Mouse (Mus musculus) hindbrain, postnatal 0 days (tissue): Measurements from ENCODE around the gene A830031A19Rik. TPM values are rescaled to one million over a fixed set of nuclear protein-coding genes. Genes with fewer than 3 reads are reported as not detected.

Experiments used
- ATAC-seq: fragments of 200-750 bp; cut with Nextera tagmentation; 2 replicates; pipeline ENCODE4 v1.8.0; 2017; ENCODE audit warnings: mild to moderate bottlenecking, moderate TSS enrichment, moderate library complexity
- DNase-seq: peaks from one replicate; pipeline ENCODE4 v3.0.0-alpha.2; 2015; ENCODE audit warnings: low spot score
- H3K27ac ChIP-seq: fragments of 300-500 bp; sonication (generic); 2 replicates; pipeline ENCODE4 v1.5.1; 2014; ENCODE audit warnings: mild to moderate bottlenecking
- H3K27me3 ChIP-seq: fragments of 300-500 bp; sonication (generic); 2 replicates; pipeline ENCODE4 v1.6.1; 2014; ENCODE audit warnings: low read length, mixed read lengths; ENCODE audit not compliant: insufficient read depth
- H3K36me3 ChIP-seq: fragments of 300-500 bp; sonication (generic); 2 replicates; pipeline ENCODE4 v1.6.1; 2014; ENCODE audit warnings: low read length, mixed read lengths; ENCODE audit not compliant: insufficient read depth
- H3K4me1 ChIP-seq: fragments of 300-500 bp; sonication (generic); 2 replicates; pipeline ENCODE4 v1.6.1; 2014; ENCODE audit warnings: antibody characterized with exemption, low read length, mixed read lengths; ENCODE audit not compliant: insufficient read depth
- H3K4me2 ChIP-seq: fragments of 300-500 bp; sonication (generic); 2 replicates; pipeline ENCODE4 v1.6.1; 2014; ENCODE audit warnings: low read depth, mild to moderate bottlenecking, low read length, moderate library complexity, mixed read lengths
- H3K4me3 ChIP-seq: fragments of 300-500 bp; sonication (generic); 2 replicates; pipeline ENCODE4 v1.5.1; 2014; ENCODE audit warnings: low read length
- H3K9ac ChIP-seq: fragments of 300-500 bp; sonication (generic); replicated peaks from 2 replicates; pipeline ENCODE4 v1.6.1; 2014; ENCODE audit warnings: mild to moderate bottlenecking, low read length, moderate library complexity, mixed read lengths
- H3K9me3 ChIP-seq: fragments of 300-500 bp; sonication (generic); 2 replicates; pipeline ENCODE4 v1.6.1; 2016; ENCODE audit warnings: low read length, mixed read lengths
- CTCF ChIP-seq: IDR thresholded peaks from 2 replicates; pipeline ENCODE4 v1.5.1; 2016; ENCODE audit warnings: antibody characterized with exemption, control low read depth, low read depth
- WGBS: fragments of 180-500 bp; shearing (Covaris S2); extraction: QIAGEN DNeasy Blood & Tissue Kit; methylation state at CpG from one replicate; pipeline ENCODE4 v1.1.7; 2014; 5-methylcytosine and 5-hydroxymethylcytosine counted together
- polyA plus RNA-seq: library from polyadenylated mRNA; unstranded; fragments of >200 nt; fragmentation: Nextera tagmentation; extraction: Ambion mirVana; gene quantifications from 2 replicates; pipeline ENCODE4 v1.2.1, GENCODE M21; 2015
- total RNA-seq: library from RNA; depleted of rRNA; stranded (reverse); fragments of >200 nt; gene quantifications from 2 replicates; pipeline ENCODE4 v1.2.3, GENCODE M21; 2014; rRNA removed

A830031A19Rik gene
- total RNA-seq (not detected in 2 replicates), polyA plus RNA-seq (not detected in 2 replicates)

- Histone ChIP-seq H3K4me2 (peak within 1 kb of the TSS; percentile 100), H3K27me3 (0 out of 2 replicates have a peak, but pooled peaks cover 5% of the 10 kb centered on the region), H3K4me3 (peak within 1 kb of the TSS; percentile 69), H3K9me3 (no peaks in the 10 kb centered on the region), H3K9ac (peak within 1 kb of the TSS; percentile 74), H3K4me1 (no peaks in the 10 kb centered on the region), H3K27ac (peak within 1 kb of the TSS; percentile 93), H3K36me3 (no peaks in the 10 kb centered on the region)
- no peak for DNase-seq
- 2% methylated on average over 11 of the region's 11 CpGs for WGBS
- no peak for ATAC-seq
- no peak for TF ChIP-seq CTCF
Measured at GRCm38 (mm10) chr11:24074634-24075104, at the start of gene A830031A19Rik. TSS of gene A830031A19Rik (minus strand) at chr11:24075054.

GRCm38 (mm10) chr11:24123991-24124390 lies 49.1 kb upstream of the A830031A19Rik start:
- H3K4me2 ChIP-seq: no peak overlapping the region
- H3K4me3 ChIP-seq: no peak overlapping the region
- TF ChIP-seq CTCF: no peak
- H3K9ac ChIP-seq: no peak overlapping the region
- ATAC-seq (no peak), DNase-seq (no peak)
- H3K36me3 ChIP-seq: no peaks in the 10 kb centered on the region
- no peaks in the 10 kb centered on the region for H3K9me3 ChIP-seq
- no peaks in the 10 kb centered on the region for H3K4me1 ChIP-seq
- WGBS: 90% methylated on average over 2 of the region's 2 CpGs
- H3K27me3 ChIP-seq: no peaks in the 10 kb centered on the region
- no peak overlapping the region for H3K27ac ChIP-seq

GRCm38 (mm10) chr11:24122899-24123298 lies 48.0 kb upstream of the A830031A19Rik start:
- 68% methylated on average over 7 of the region's 7 CpGs for WGBS
- Histone ChIP-seq H3K4me2 (no peak overlapping the region), H3K27me3 (no peaks in the 10 kb centered on the region), H3K9me3 (no peaks in the 10 kb centered on the region), H3K36me3 (no peaks in the 10 kb centered on the region), H3K9ac (no peak overlapping the region), H3K27ac (no peak overlapping the region), H3K4me1 (no peaks in the 10 kb centered on the region), H3K4me3 (no peak overlapping the region)
- no peak for DNase-seq
- TF ChIP-seq CTCF: no peak
- no peak for ATAC-seq

GRCm38 (mm10) chr11:24121136-24121535 lies 46.3 kb upstream of the A830031A19Rik start:
- 69% methylated on average over 9 of the region's 9 CpGs for WGBS
- Histone ChIP-seq H3K9me3 (no peaks in the 10 kb centered on the region), H3K9ac (no peak overlapping the region), H3K4me3 (no peak overlapping the region), H3K36me3 (no peaks in the 10 kb centered on the region), H3K27me3 (no peaks in the 10 kb centered on the region), H3K4me1 (no peaks in the 10 kb centered on the region; the same call in 1 of the 2 replicates), H3K27ac (no peak overlapping the region), H3K4me2 (no peak overlapping the region)
- TF ChIP-seq CTCF: no peak
- ATAC-seq: no peak
- no peak for DNase-seq

DNA sequence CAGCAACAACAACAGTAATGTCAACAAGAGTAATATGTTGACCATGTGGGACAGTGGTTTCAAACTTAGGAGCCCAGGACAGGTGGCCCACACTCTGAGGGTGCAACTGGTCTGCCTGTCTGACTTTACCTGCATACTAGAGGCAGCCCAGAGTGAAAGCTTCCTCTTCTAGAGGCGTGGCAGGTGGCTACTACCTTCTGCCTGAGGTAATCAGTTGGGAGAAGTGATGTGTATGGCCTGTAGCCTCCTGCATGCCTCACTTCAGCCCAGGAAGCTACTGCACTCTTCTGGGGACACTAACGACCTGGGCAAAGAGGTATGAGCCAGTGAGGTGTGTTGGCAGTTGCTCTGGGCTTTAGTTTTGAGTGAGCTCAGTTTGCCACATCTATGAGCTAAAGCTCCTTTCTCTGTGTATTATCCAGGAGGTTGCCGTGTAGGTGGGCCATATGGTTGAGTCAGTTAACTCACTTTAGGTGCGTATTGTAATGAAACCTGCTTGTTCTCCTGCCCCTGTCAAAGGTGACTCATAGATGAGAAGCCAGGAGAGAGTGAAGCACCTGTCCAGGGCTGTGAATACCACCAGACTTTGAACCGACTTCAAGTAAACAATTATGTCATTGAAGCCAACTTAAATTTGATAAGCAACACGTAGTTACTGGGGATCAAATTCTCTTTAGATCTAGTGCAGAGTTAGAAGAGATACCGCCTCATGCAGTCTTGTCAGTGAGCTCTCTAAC lies 41.9 kb upstream of the A830031A19Rik start:
- H3K4me1 ChIP-seq: no peaks in the 10 kb centered on the region; the same call in 1 of the 2 replicates
- H3K4me2 ChIP-seq: no peak overlapping the region
- H3K4me3 ChIP-seq: no peak overlapping the region
- no peaks in the 10 kb centered on the region for H3K36me3 ChIP-seq
- no peak overlapping the region for H3K9ac ChIP-seq
- no peaks in the 10 kb centered on the region for H3K27me3 ChIP-seq
- TF ChIP-seq CTCF: no peak
- DNase-seq (no peak), ATAC-seq (no peak)
- no peaks in the 10 kb centered on the region for H3K9me3 ChIP-seq
- 84% methylated on average over 7 of the region's 7 CpGs for WGBS
- H3K27ac ChIP-seq: no peak overlapping the region

- DNase-seq (no peak), ATAC-seq (no peak)
- Histone ChIP-seq H3K4me1 (no peaks in the 10 kb centered on the region; the same call in 1 of the 2 replicates), H3K27ac (no peak overlapping the region), H3K9ac (no peak overlapping the region), H3K4me3 (no peak overlapping the region), H3K4me2 (no peak overlapping the region), H3K9me3 (no peaks in the 10 kb centered on the region), H3K36me3 (no peaks in the 10 kb centered on the region), H3K27me3 (no peaks in the 10 kb centered on the region)
- 89% methylated on average over 2 of the region's 2 CpGs for WGBS
- no peak for TF ChIP-seq CTCF
Measured at GRCm38 (mm10) chr11:24116041-24116440, 41.2 kb upstream of the A830031A19Rik start.
